Mouse (Mus musculus): ENCODE measurements around the gene Slc22a15. TPM values are rescaled to one million over a fixed set of nuclear protein-coding genes. Genes with fewer than 3 reads are reported as not detected.

Slc22a15 gene
- 0.63 and 0.76 TPM in 2 replicates for total RNA-seq (2012; rRNA removed)

DNA sequence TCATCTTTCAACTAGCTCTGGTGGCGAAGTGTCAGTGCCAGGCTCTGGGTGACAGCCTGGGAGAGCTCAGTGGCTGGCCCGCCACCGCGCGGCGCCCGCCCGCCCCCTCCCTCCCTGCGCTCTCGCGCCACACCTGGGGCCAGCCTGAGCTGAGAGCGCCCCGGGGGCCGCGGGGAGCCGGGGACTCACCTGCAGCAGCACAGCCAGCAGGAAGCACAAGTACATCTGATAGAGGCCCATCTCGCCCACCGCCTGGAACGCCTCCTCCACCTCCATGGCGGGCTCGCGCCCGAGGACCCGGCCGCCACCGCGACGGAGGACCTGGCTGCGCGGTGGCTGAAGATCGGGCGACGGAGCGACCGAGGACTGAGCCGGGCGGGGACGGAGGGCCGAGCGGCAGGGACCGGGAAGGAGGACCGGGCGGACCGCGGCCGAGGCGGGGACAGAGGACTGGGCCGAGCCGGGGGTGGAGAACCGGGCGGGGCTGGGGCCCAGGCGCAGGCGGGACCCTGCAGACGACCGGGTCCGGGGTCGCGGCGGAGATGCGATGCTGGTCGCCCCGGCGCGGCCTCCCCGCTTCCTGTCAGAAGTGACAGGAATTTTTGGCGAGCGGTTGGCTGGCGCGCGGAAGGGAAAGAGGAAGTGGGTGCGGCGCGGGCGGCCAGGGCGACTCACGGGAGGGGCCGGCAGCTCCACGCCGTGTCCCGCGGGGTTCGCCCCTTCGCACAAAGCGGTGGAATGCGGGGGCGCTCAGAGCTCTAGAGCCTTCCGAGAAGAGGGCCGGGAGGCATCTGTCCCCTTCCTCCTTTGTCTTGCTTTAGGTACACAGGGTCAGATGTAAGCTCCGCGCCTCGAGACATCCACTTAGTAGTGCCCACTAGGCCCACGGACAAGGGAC lies at the start of gene Slc22a15:
TSS of gene Slc22a15 (minus strand) at position 611 of the 898 bp plus-strand sequence.
- in situ Hi-C loops (cut with MboI; ENCODE audit: low sequenced_read_pairs in 2 of 2, unreplicated experiment in 2 of 2), result no loop called here
- Histone ChIP-seq H3K9ac (ENCODE audit: insufficient read depth, low read depth, low read length, poor library complexity, severe bottlenecking) (peak within 1 kb of the TSS; percentile 65), H3K4me3 (ENCODE audit: insufficient read depth in 1 of 2, low read depth in 1 of 2, low read length in 2 of 2, poor library complexity in 1 of 2, severe bottlenecking in 1 of 2) (peak within 1 kb of the TSS; percentile 81 to 82), H3K4me1 (ENCODE audit: control insufficient read depth in 2 of 2, insufficient read depth in 2 of 2, low read length in 2 of 2, poor library complexity in 1 of 2) (no peaks in the 10 kb centered on the region), H3K27ac (ENCODE audit: insufficient read depth, low read depth, low read length, poor library complexity, severe bottlenecking) (no peak within 1 kb of the TSS), H3K9me3 (ENCODE audit: control insufficient read depth, insufficient read depth, low read depth, low read length) (no peaks in the 10 kb centered on the region), H3K36me3 (ENCODE audit: control insufficient read depth, insufficient read depth, low read length, poor library complexity, severe bottlenecking) (no peaks in the 10 kb centered on the region)
- peak; percentile 9 for DNase-seq (ENCODE audit: low read depth, low spot score)
- TF ChIP-seq MAFK (IDR thresholded peaks at IDR 0.05; ENCODE audit: insufficient read depth, low read depth, low read length), result no peak
- no peak for TF ChIP-seq ZC3H11A (IDR thresholded peaks at IDR 0.05; ENCODE audit: borderline replicate concordance, low read depth, low read length)
- TF ChIP-seq ZNF384 (IDR thresholded peaks at IDR 0.05; ENCODE audit: low read depth, low read length), result no peak
- TF ChIP-seq CHD2 (IDR thresholded peaks at IDR 0.05; ENCODE audit: low read depth, low read length), result no peak
- no peak for TF ChIP-seq HCFC1 (IDR thresholded peaks at IDR 0.05; ENCODE audit: borderline replicate concordance, insufficient read depth, low read length)

DNA sequence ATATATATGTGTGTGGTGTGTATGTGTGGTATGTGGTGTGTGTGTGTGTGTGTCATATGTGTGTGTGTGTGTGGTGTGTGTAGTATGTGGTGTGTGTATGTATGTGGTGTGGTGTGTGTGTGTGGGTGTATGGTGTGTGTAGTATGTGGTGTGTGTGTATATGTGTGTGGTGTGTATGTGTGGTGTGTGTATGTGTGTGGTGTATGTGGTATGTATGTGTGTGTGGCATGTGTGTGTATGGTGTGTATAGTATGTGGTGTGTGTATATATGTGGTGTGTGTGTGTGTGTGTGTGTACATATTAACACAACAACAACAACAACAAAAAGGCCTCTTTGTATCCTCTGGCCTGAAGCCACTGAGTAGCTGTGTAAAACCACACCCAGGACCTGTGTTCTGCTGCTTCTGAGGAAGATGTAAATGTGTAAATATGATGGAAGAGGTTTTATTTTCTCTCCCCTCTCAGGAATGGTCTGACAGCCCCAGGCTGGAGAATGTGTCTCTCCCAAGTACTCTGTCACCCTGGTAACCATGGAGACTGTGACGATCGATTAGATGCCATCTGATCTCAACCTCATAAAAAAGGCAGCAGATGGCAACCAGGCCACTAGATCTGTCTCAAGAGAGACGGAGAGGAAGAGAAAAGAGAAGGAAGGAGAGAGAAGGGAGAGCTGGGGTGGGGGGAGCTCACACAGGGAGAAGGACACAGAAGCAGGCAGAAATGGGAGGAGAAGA lies 42.7 kb upstream of the Slc22a15 start:
- Histone ChIP-seq H3K9me3 (ENCODE audit: control insufficient read depth, insufficient read depth, low read depth, low read length) (no peaks in the 10 kb centered on the region), H3K4me3 (ENCODE audit: insufficient read depth in 1 of 2, low read depth in 1 of 2, low read length in 2 of 2, poor library complexity in 1 of 2, severe bottlenecking in 1 of 2) (no peak overlapping the region), H3K9ac (ENCODE audit: insufficient read depth, low read depth, low read length, poor library complexity, severe bottlenecking) (no peak overlapping the region), H3K4me1 (ENCODE audit: control insufficient read depth in 2 of 2, insufficient read depth in 2 of 2, low read length in 2 of 2, poor library complexity in 1 of 2) (no peaks in the 10 kb centered on the region), H3K36me3 (ENCODE audit: control insufficient read depth, insufficient read depth, low read length, poor library complexity, severe bottlenecking) (no peaks in the 10 kb centered on the region), H3K27ac (ENCODE audit: insufficient read depth, low read depth, low read length, poor library complexity, severe bottlenecking) (no peak overlapping the region)
- TF ChIP-seq HCFC1 (IDR thresholded peaks at IDR 0.05; ENCODE audit: borderline replicate concordance, insufficient read depth, low read length), result no peak
- TF ChIP-seq ZNF384 (IDR thresholded peaks at IDR 0.05; ENCODE audit: low read depth, low read length), result no peak
- TF ChIP-seq CHD2 (IDR thresholded peaks at IDR 0.05; ENCODE audit: low read depth, low read length), result no peak
- no peak for TF ChIP-seq MAFK (IDR thresholded peaks at IDR 0.05; ENCODE audit: insufficient read depth, low read depth, low read length)
- TF ChIP-seq ZC3H11A (IDR thresholded peaks at IDR 0.05; ENCODE audit: borderline replicate concordance, low read depth, low read length), result no peak
- DNase-seq (ENCODE audit: low read depth, low spot score), result no peak
- in situ Hi-C loops (cut with MboI; ENCODE audit: low sequenced_read_pairs in 2 of 2, unreplicated experiment in 2 of 2), result no loop called here

DNA sequence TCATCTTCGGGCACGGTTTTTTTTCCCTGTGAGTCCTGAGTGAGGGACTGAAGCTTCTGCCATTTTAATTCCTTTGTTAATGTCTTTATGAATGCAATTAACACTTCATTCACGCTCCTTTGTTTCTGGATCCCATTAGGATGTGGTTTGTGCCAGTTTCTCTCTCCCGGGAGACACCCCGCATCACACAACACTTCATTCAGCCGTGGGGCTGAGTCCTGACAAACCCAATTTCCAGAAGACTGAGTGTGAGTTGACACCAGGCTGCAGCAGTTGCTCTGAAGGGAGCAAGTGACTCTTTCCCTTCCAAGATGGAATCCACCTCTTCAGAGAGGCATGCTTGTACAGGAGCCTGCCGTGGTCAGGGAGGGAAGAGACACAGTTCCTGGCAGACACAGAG lies 40.1 kb upstream of the Slc22a15 start:
- Histone ChIP-seq H3K27ac (ENCODE audit: insufficient read depth, low read depth, low read length, poor library complexity, severe bottlenecking) (no peak overlapping the region), H3K4me3 (ENCODE audit: insufficient read depth in 1 of 2, low read depth in 1 of 2, low read length in 2 of 2, poor library complexity in 1 of 2, severe bottlenecking in 1 of 2) (no peak overlapping the region), H3K4me1 (ENCODE audit: control insufficient read depth in 2 of 2, insufficient read depth in 2 of 2, low read length in 2 of 2, poor library complexity in 1 of 2) (no peaks in the 10 kb centered on the region), H3K9me3 (ENCODE audit: control insufficient read depth, insufficient read depth, low read depth, low read length) (no peaks in the 10 kb centered on the region), H3K9ac (ENCODE audit: insufficient read depth, low read depth, low read length, poor library complexity, severe bottlenecking) (no peak overlapping the region), H3K36me3 (ENCODE audit: control insufficient read depth, insufficient read depth, low read length, poor library complexity, severe bottlenecking) (no peaks in the 10 kb centered on the region)
- in situ Hi-C loops (cut with MboI; ENCODE audit: low sequenced_read_pairs in 2 of 2, unreplicated experiment in 2 of 2), result no loop called here
- TF ChIP-seq MAFK (IDR thresholded peaks at IDR 0.05; ENCODE audit: insufficient read depth, low read depth, low read length) (no peak), ZNF384 (IDR thresholded peaks at IDR 0.05; ENCODE audit: low read depth, low read length) (no peak), ZC3H11A (IDR thresholded peaks at IDR 0.05; ENCODE audit: borderline replicate concordance, low read depth, low read length) (no peak), CHD2 (IDR thresholded peaks at IDR 0.05; ENCODE audit: low read depth, low read length) (no peak), HCFC1 (IDR thresholded peaks at IDR 0.05; ENCODE audit: borderline replicate concordance, insufficient read depth, low read length) (no peak)
- DNase-seq (ENCODE audit: low read depth, low spot score), result no peak

DNA sequence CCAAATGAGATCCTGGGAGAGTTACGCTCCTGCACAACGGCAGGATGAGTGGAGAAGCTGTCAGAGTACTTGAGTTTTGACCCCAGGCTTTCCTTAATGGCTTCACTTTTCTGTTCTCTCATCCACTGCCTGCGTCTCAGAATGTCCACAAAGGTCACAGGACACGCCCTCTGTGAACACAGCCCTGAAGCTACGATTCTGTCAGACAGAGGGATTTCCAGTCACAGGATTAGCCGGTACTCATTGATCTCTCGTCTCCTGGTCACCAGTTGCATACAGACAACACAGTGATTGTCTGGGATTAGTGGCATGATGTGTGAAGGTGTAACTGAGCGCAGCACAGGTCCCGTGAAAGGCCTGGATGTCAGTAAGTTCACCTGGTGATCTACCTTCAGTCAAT lies 39.2 kb upstream of the Slc22a15 start:
- TF ChIP-seq HCFC1 (IDR thresholded peaks at IDR 0.05; ENCODE audit: borderline replicate concordance, insufficient read depth, low read length), result no peak
- in situ Hi-C loops (cut with MboI; ENCODE audit: low sequenced_read_pairs in 2 of 2, unreplicated experiment in 2 of 2), result no loop called here
- Histone ChIP-seq H3K9me3 (ENCODE audit: control insufficient read depth, insufficient read depth, low read depth, low read length) (no peaks in the 10 kb centered on the region), H3K27ac (ENCODE audit: insufficient read depth, low read depth, low read length, poor library complexity, severe bottlenecking) (no peak overlapping the region), H3K4me3 (ENCODE audit: insufficient read depth in 1 of 2, low read depth in 1 of 2, low read length in 2 of 2, poor library complexity in 1 of 2, severe bottlenecking in 1 of 2) (no peak overlapping the region), H3K36me3 (ENCODE audit: control insufficient read depth, insufficient read depth, low read length, poor library complexity, severe bottlenecking) (no peaks in the 10 kb centered on the region), H3K4me1 (ENCODE audit: control insufficient read depth in 2 of 2, insufficient read depth in 2 of 2, low read length in 2 of 2, poor library complexity in 1 of 2) (no peaks in the 10 kb centered on the region), H3K9ac (ENCODE audit: insufficient read depth, low read depth, low read length, poor library complexity, severe bottlenecking) (no peak overlapping the region)
- no peak for DNase-seq (ENCODE audit: low read depth, low spot score)
